Mouse (Mus musculus) heart, embryonic 12.5 days (tissue): ENCODE measurements around the gene Clstn2. TPM values are rescaled to one million over a fixed set of nuclear protein-coding genes. Genes with fewer than 3 reads are reported as not detected.

ENCODE experiments used
- ATAC-seq: fragments of 200-750 bp; cut with Nextera tagmentation; 2 replicates; pipeline ENCODE4 v1.8.0; 2017; ENCODE audit warnings: moderate TSS enrichment, moderate library complexity; ENCODE audit not compliant: insufficient number of reproducible peaks, low FRiP score
- H3K27ac ChIP-seq: fragments of 300-500 bp; sonication (generic); 2 replicates; pipeline ENCODE4 v1.5.1; 2016; ENCODE audit warnings: mild to moderate bottlenecking, moderate library complexity; ENCODE audit not compliant: poor library complexity, severe bottlenecking
- H3K27me3 ChIP-seq: fragments of 300-500 bp; sonication (generic); replicated peaks from 2 replicates; pipeline ENCODE4 v1.6.1; 2016; ENCODE audit warnings: mild to moderate bottlenecking, moderate library complexity
- H3K36me3 ChIP-seq: fragments of 300-500 bp; sonication (generic); 2 replicates; pipeline ENCODE4 v1.6.1; 2016; ENCODE audit warnings: mild to moderate bottlenecking, moderate library complexity
- H3K4me1 ChIP-seq: fragments of 300-500 bp; sonication (generic); replicated peaks from 2 replicates; pipeline ENCODE4 v1.6.1; 2016; ENCODE audit warnings: mild to moderate bottlenecking
- H3K4me2 ChIP-seq: fragments of 300-500 bp; sonication (generic); 2 replicates; pipeline ENCODE4 v1.6.1; 2016; ENCODE audit warnings: mild to moderate bottlenecking, moderate library complexity
- H3K4me3 ChIP-seq: fragments of 300-500 bp; sonication (generic); 2 replicates; pipeline ENCODE4 v1.5.1; 2016; ENCODE audit warnings: mild to moderate bottlenecking
- H3K9ac ChIP-seq: fragments of 300-500 bp; sonication (generic); 2 replicates; pipeline ENCODE4 v1.6.1; 2016; ENCODE audit warnings: mild to moderate bottlenecking, moderate library complexity
- H3K9me3 ChIP-seq: fragments of 300-500 bp; sonication (generic); replicated peaks from 2 replicates; pipeline ENCODE4 v1.6.1; 2016; ENCODE audit warnings: mild to moderate bottlenecking, moderate library complexity
- WGBS: fragments of 180-500 bp; shearing (Covaris S2); methylation state at CpG from one replicate; pipeline ENCODE4 v1.1.7; 2016; 5-methylcytosine and 5-hydroxymethylcytosine counted together
- polyA plus RNA-seq: library from polyadenylated mRNA; unstranded; fragments of >200 nt; fragmentation: Nextera tagmentation; extraction: Ambion mirVana; gene quantifications from 2 replicates; pipeline ENCODE4 v1.2.1, GENCODE M21; 2016

The Clstn2 gene
- polyA plus RNA-seq, 1 experiment from 2014 or later = 1.2 TPM

DNA sequence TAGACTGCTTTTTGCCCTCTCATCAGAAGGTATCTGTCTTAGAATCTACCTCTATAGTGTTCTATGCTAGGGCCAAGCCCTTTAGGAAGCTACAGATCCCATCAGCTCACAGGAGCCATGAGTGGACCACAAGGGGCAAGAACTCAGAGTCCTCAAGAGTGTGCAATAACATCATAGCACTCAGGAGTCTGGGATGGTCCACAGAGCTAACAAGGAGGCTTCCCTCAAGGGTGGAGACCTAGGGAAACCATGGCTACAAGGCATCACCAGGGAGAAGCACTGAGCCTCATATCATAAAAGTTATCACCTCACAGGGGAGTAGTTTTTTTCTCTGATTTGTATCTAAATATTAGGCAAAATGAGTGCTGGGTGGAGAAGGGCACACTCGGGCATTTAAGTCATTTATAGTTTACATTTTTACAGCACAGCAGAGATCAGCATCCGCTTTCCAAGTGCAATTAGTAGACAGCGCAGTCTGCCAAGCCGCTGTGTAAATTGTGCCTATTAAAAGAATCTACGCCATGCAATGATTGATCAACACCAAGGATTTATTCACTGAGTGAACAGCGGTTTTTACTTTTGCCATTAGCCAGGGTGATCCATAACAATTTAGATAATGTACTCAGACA lies 82.5 kb downstream of the Clstn2 start:
- WGBS = 77% methylated on average over 6 of the region's 6 CpGs
- no peaks in the 10 kb centered on the region for H3K27me3 ChIP-seq
- H3K9ac ChIP-seq = no peak overlapping the region
- ATAC-seq = no peak
- no peak overlapping the region for H3K27ac ChIP-seq
- no peak overlapping the region for H3K4me3 ChIP-seq
- H3K36me3 ChIP-seq = no peaks in the 10 kb centered on the region
- no peaks in the 10 kb centered on the region for H3K9me3 ChIP-seq
- H3K4me2 ChIP-seq = no peak overlapping the region
- no peaks in the 10 kb centered on the region for H3K4me1 ChIP-seq

DNA sequence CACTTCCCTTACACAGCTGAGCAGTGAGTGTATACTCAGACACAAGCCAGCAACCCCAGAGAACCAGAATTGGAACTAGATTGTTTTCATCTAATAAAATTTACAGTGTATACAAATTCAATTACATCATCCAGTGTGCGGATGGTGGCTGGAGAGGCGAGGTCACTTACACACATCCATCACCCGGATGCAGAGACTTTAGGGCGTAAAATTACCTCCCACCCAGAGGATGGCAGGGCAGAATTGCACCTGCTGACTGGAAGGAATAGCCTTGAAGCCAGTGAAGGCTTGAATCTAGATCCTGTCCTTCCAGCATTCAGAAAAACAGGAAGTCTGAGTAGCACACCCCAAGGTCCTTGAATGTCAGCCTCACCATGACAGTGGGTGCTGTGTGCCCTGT lies 113.7 kb downstream of the Clstn2 start:
- Histone ChIP-seq H3K4me2 (no peak overlapping the region), H3K36me3 (no peaks in the 10 kb centered on the region), H3K9me3 (no peaks in the 10 kb centered on the region), H3K9ac (no peak overlapping the region), H3K27me3 (no peaks in the 10 kb centered on the region), H3K4me3 (no peak overlapping the region), H3K4me1 (no peaks in the 10 kb centered on the region), H3K27ac (no peak overlapping the region)
- WGBS = 84% methylated on average over 4 of the region's 4 CpGs
- ATAC-seq = no peak

DNA sequence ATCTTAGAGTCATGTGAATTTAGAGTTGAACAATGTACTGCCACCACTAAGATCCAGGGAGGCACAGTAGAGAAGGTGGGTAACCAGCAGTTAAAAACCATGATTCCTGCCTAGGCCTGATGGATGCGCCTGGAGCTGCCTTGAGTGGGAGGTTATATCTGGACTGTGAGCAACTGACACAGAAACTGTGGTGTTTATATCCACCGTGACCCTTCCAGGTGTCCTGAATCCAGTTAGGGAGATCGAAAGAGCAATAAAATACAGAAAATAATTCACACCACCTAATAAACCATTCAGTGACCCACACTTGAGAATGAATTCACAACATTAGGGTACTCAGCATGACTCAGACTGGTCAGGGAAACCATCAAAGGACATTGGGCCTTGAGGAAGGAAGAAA lies 141.6 kb downstream of the Clstn2 start:
- Histone ChIP-seq H3K27me3 (no peaks in the 10 kb centered on the region), H3K27ac (no peak overlapping the region), H3K4me2 (no peak overlapping the region), H3K9ac (no peak overlapping the region), H3K36me3 (no peaks in the 10 kb centered on the region), H3K4me3 (no peak overlapping the region), H3K4me1 (no peaks in the 10 kb centered on the region), H3K9me3 (no peaks in the 10 kb centered on the region)
- no peak for ATAC-seq
- 80% methylated on average over 3 of the region's 3 CpGs for WGBS

DNA sequence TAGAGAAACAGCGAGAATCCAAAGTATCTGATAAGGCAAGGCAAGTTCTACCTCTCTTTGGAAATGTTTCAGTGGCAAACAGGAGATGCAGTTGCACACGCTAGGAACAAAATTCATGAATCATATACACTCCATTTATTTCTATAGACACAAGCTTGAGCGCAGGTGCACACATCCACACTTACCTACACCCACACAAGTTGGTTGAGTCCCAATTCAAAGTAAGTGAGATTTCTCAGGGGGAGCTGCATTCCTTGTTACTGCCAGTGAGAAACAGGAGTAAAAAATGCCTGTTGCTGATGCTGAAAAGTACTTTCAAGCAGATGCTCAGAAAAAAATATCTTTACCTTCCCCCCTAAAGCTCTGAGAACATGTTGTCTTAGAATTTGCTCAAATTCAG lies 149.6 kb downstream of the Clstn2 start:
- Histone ChIP-seq H3K36me3 (no peaks in the 10 kb centered on the region), H3K27ac (no peak overlapping the region), H3K4me1 (no peaks in the 10 kb centered on the region), H3K9me3 (no peaks in the 10 kb centered on the region), H3K4me3 (no peak overlapping the region), H3K27me3 (no peaks in the 10 kb centered on the region), H3K4me2 (no peak overlapping the region), H3K9ac (no peak overlapping the region)
- no peak for ATAC-seq
- WGBS = 76% methylated on average over 3 of the region's 3 CpGs

DNA sequence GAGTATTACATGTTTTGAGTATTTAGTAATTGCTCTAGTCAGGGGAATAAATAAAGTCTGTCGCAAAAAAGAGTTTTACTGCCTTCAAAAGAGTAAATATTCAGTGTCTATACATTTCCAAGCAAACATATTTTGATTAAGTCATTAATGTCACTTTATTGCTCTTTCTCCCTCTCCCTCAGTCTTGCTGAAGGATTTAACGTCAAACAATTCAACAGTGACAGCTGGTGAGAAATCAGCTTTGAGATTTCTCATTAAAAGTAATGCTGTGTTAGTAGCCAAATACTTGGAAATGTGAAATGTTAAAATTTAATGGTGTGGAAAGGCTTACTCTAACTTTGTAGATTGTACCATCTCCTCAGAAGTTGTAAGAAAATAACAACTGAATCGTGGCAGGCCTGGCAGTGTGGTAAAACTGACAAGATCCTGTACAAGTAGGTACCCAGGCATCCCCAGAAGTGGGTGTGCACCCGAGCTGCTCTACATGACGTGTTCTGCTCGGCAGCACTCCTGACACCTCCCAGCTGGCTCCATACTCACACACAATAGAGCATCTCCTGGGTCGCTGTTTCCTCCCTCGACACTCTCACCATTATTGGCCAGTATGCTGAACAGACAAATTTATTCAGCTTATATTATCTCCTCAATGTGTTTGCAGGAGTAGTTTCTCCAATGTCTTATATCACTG lies 165.8 kb downstream of the Clstn2 start:
- Histone ChIP-seq H3K4me1 (no peaks in the 10 kb centered on the region), H3K4me2 (no peak overlapping the region), H3K27me3 (no peaks in the 10 kb centered on the region), H3K9ac (no peak overlapping the region), H3K9me3 (no peaks in the 10 kb centered on the region), H3K36me3 (no peaks in the 10 kb centered on the region), H3K27ac (no peak overlapping the region), H3K4me3 (no peak overlapping the region)
- WGBS = 66% methylated on average over 8 of the region's 8 CpGs
- ATAC-seq = no peak

DNA sequence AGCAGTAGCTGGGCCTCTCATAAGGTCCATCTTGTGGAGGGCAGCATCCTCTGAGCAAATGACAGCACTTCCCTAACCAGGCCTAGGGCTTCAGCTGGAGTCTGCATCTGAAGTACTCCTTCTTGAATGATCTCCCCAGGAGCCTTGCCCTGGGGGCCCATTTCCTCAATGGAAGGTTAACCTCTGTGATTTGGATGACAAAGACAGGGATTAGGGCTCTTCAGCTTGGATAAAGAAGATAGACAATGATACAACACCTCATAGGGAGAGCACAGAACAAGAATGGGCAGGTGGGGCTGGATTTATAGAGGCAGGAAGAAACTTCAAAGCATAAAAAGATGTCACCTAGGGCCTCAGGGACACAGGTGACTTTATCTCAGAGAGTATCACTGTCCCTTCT lies 180.1 kb downstream of the Clstn2 start:
- no peak overlapping the region for H3K27ac ChIP-seq
- no peak overlapping the region for H3K4me2 ChIP-seq
- H3K27me3 ChIP-seq = no peaks in the 10 kb centered on the region
- no peaks in the 10 kb centered on the region for H3K9me3 ChIP-seq
- H3K9ac ChIP-seq = no peak overlapping the region
- H3K4me3 ChIP-seq = no peak overlapping the region
- no peak for ATAC-seq
- H3K4me1 ChIP-seq = peaks cover 9% of the 10 kb centered on the region
- no peaks in the 10 kb centered on the region for H3K36me3 ChIP-seq

DNA sequence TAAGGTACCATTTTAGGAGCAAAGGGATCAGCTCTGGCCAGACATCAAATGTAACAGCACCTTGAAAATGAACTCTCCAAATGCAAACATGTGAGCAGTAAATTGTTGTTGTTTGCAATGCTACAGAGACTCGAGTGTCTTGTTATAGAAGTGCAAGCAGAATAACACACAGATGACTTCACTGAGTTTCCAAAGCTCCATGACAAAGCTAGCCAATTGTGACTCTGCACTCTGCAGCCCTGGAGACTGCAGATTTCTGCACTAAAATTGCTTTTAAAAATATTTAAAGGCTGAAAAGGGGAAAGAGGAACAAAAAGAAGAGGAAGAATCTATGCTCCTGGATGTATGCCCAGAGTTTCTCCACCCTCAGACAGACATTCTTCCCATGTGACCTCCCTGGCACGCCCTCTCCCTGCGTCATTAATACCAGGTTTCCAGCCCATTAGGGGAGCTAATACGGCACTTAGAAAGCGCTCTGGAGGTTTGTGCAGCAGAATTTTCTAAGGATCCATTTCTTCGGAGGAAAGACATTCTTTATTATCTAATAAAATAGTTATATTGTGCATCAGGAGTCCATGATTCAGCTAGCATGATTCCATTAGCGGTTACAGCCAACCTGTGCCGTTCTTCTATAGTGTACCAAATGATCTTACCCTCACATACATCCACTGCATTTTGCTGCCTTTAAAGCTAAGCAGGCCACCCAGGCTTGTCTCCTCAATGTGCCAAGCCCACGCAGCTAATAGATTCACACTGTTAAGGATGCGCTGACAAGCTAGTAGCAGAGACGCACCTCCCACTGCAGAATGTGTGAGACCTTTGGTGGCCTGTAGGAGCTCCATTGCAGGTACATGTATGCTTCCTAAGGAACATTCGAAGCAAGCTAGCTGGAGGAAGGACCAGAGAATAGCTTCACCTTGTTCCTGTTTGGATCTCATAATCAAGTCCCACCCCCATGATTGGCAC lies 184.8 kb downstream of the Clstn2 start:
- H3K4me1 ChIP-seq = peaks cover 9% of the 10 kb centered on the region
- no peak for ATAC-seq
- 70% methylated on average over 12 of the region's 12 CpGs for WGBS
- no peak overlapping the region for H3K4me3 ChIP-seq
- no peaks in the 10 kb centered on the region for H3K27me3 ChIP-seq
- H3K27ac ChIP-seq = no peak overlapping the region
- H3K9me3 ChIP-seq = peaks cover 4% of the 10 kb centered on the region; the same call in 1 of the 2 replicates
- no peak overlapping the region for H3K4me2 ChIP-seq
- H3K9ac ChIP-seq = no peak overlapping the region
- no peaks in the 10 kb centered on the region for H3K36me3 ChIP-seq

DNA sequence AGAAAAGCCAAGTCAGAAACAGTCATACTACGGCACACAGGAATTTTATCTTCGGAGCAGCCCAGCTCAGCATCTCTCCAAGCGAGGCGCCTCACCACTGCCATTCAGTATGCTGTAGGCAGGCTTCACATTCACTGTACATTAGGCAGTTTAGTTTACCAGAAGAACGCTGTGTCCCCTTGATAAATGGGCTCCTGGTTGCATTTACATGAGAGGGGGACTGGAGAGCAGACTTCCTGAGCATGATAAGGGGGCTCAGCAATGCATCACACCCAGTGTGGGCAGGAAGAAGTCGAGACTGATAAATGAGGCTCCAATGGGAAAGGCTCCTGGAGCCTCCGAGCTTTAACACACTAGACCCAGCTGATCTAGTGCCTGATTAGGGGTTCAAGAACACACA lies 190.9 kb downstream of the Clstn2 start:
- Histone ChIP-seq H3K9me3 (peaks cover 4% of the 10 kb centered on the region; the same call in 1 of the 2 replicates), H3K36me3 (no peaks in the 10 kb centered on the region), H3K9ac (no peak overlapping the region), H3K4me1 (peaks cover 8% of the 10 kb centered on the region), H3K4me2 (peak overlapping the region; percentile 4; the same call in 1 of the 2 replicates), H3K27me3 (no peaks in the 10 kb centered on the region), H3K27ac (no peak overlapping the region), H3K4me3 (no peak overlapping the region)
- 12% methylated on average over 7 of the region's 7 CpGs for WGBS
- ATAC-seq = peak; percentile 63

DNA sequence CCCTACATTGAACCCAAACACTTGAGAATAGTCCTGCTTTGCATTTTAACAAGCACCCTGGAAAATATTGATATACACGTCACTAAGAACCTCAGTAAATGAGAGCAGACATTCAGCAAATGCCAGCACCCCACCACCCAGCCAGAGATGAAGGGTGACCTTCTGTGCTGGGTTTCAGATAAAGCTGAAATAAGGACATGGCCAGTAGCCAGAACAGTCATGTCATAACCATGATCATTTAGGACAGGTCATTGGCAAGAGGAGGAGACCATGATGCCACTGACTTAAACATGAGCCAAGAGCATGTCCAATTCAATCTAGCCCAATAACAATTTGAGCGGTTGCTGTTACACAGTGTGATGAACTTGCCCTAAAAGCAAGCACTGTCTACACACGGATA lies 201.8 kb downstream of the Clstn2 start:
- Histone ChIP-seq H3K9ac (no peak overlapping the region), H3K9me3 (no peaks in the 10 kb centered on the region), H3K27ac (no peak overlapping the region), H3K4me2 (no peak overlapping the region), H3K4me3 (no peak overlapping the region), H3K27me3 (no peaks in the 10 kb centered on the region; the same call in 1 of the 2 replicates), H3K4me1 (peaks cover 33% of the 10 kb centered on the region), H3K36me3 (no peaks in the 10 kb centered on the region)
- WGBS = 77% methylated on average over 3 of the region's 3 CpGs
- ATAC-seq = no peak

DNA sequence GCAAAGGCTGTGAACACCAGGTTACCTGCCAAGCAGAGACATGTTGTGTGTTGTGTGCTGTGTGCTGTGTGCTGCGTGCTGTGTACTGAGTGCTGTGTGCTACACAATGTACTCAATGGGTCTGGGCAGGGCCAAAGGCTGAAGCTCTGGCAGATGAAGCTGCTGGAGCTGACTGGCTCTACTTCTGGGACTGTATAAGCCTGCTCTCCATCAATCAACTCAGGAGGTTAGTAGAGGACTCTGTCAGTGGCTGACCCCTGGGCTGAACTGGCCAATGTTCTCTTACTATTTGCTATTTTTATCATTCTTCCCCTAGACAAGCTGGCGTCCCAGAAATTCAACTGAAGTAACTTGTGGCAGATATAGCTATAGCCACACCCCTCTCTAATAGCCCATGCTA lies 203.1 kb downstream of the Clstn2 start:
- Histone ChIP-seq H3K4me3 (no peak overlapping the region), H3K27ac (0 out of 2 replicates have a peak overlapping the region, but pooled peaks have one; percentile 46), H3K36me3 (no peaks in the 10 kb centered on the region), H3K9ac (0 out of 2 replicates have a peak overlapping the region, but pooled peaks have one; percentile 25), H3K4me2 (no peak overlapping the region), H3K9me3 (no peaks in the 10 kb centered on the region), H3K4me1 (peaks cover 46% of the 10 kb centered on the region), H3K27me3 (no peaks in the 10 kb centered on the region; the same call in 1 of the 2 replicates)
- no peak for ATAC-seq
- WGBS = 35% methylated on average over 2 of the region's 2 CpGs

DNA sequence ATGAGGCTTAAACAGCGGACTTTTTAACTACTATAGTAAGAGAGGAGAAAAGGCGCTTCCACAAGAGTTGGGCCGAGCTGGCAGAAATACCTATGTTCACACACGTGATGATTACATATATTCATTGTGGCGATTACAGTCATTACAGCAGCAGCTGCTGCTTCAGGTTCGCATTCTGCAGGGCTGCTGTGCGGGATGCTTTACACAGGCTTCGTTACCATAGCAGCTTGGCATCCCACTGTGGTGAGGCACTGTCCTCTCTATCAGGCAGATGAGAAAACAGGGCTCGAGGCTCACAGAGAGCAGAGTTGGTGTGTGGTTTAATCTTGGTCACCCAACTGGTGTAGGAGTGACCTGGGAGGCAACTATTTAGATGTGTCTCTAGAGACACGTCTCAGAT lies 205.3 kb downstream of the Clstn2 start:
- no peaks in the 10 kb centered on the region for H3K36me3 ChIP-seq
- no peak for ATAC-seq
- H3K4me1 ChIP-seq = peaks cover 51% of the 10 kb centered on the region
- no peak overlapping the region for H3K4me3 ChIP-seq
- WGBS = 66% methylated on average over 10 of the region's 10 CpGs
- H3K4me2 ChIP-seq = no peak overlapping the region
- H3K9ac ChIP-seq = no peak overlapping the region
- H3K27ac ChIP-seq = no peak overlapping the region
- H3K9me3 ChIP-seq = no peaks in the 10 kb centered on the region
- no peaks in the 10 kb centered on the region; the same call in 1 of the 2 replicates for H3K27me3 ChIP-seq
